Mouse (Mus musculus) limb, embryonic 13.5 days (tissue): Measurements from ENCODE around the gene Xcr1. TPM values are rescaled to one million over a fixed set of nuclear protein-coding genes. Genes with fewer than 3 reads are reported as not detected.

ENCODE experiments used
- ATAC-seq: fragments of 200-750 bp; cut with Nextera tagmentation; 2 replicates; pipeline ENCODE4 v1.8.0; 2017; ENCODE audit warnings: low read depth, moderate number of reproducible peaks, moderate TSS enrichment; ENCODE audit not compliant: low FRiP score
- H3K27ac ChIP-seq: fragments of 300-500 bp; sonication (generic); 2 replicates; pipeline ENCODE4 v1.5.1; 2015; ENCODE audit warnings: inconsistent platforms, mild to moderate bottlenecking, moderate library complexity
- H3K27me3 ChIP-seq: fragments of 300-500 bp; sonication (generic); 2 replicates; pipeline ENCODE4 v1.6.1; 2015; ENCODE audit warnings: mild to moderate bottlenecking, inconsistent platforms
- H3K36me3 ChIP-seq: fragments of 300-500 bp; sonication (generic); 2 replicates; pipeline ENCODE4 v1.6.1; 2015; ENCODE audit warnings: inconsistent platforms, mild to moderate bottlenecking, moderate library complexity
- H3K4me1 ChIP-seq: fragments of 300-500 bp; sonication (generic); 2 replicates; pipeline ENCODE4 v1.6.1; 2015; ENCODE audit warnings: inconsistent platforms
- H3K4me2 ChIP-seq: fragments of 300-500 bp; sonication (generic); replicated peaks from 2 replicates; pipeline ENCODE4 v1.6.1; 2015; ENCODE audit warnings: inconsistent platforms, mild to moderate bottlenecking, moderate library complexity
- H3K4me3 ChIP-seq: fragments of 300-500 bp; sonication (generic); 2 replicates; pipeline ENCODE4 v1.5.1; 2015; ENCODE audit warnings: moderate library complexity, mild to moderate bottlenecking, inconsistent platforms
- H3K9ac ChIP-seq: fragments of 300-500 bp; sonication (generic); 2 replicates; pipeline ENCODE4 v1.6.1; 2015; ENCODE audit warnings: mild to moderate bottlenecking, inconsistent platforms
- H3K9me3 ChIP-seq: fragments of 300-500 bp; sonication (generic); 2 replicates; pipeline ENCODE4 v1.6.1; 2016; ENCODE audit warnings: inconsistent platforms
- WGBS: fragments of 180-500 bp; shearing (Covaris S2); methylation state at CpG from one replicate; pipeline ENCODE4 v1.1.7; 2015; 5-methylcytosine and 5-hydroxymethylcytosine counted together
- polyA plus RNA-seq: library from polyadenylated mRNA; unstranded; fragments of >200 nt; fragmentation: Nextera tagmentation; extraction: Ambion mirVana; gene quantifications from 2 replicates; pipeline ENCODE4 v1.2.1, GENCODE M21; 2015

The Xcr1 gene
- not detected in 2 replicates for polyA plus RNA-seq

- H3K4me2 ChIP-seq, result no peak within 1 kb of the TSS
- 75% methylated on average over 9 of the region's 9 CpGs for WGBS
- no peaks in the 10 kb centered on the region for H3K4me1 ChIP-seq
- no peak within 1 kb of the TSS for H3K9ac ChIP-seq
- H3K4me3 ChIP-seq, result no peak within 1 kb of the TSS
- H3K9me3 ChIP-seq, result no peaks in the 10 kb centered on the region
- no peaks in the 10 kb centered on the region for H3K27me3 ChIP-seq
- no peaks in the 10 kb centered on the region for H3K36me3 ChIP-seq
- ATAC-seq, result no peak
- H3K27ac ChIP-seq, result no peak within 1 kb of the TSS
Measured at GRCm38 (mm10) chr9:123861929-123862328, at the start of gene Xcr1. Xcr1 (minus strand) TSS chr9:123862029.

DNA sequence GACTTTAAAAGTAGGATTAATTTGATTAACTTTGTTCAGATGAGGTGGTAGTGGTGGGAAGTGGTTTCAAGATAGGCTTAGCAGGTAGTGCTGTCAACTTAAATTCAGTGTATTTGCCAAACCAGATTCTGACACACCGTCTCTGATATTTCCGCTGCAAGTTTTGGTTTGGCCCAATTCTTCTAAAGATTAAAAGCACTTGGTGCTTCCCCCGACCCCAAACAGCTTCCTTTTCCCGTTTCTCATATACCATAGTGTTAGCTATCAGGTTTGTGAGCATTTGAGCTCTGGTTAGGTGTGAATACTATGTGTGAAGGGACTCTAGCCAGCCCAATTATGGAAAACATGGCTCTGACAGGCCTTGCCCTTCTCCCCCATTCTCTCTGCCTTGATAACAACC, 10.2 kb upstream of the Xcr1 start:
- 72% methylated on average over 4 of the region's 4 CpGs for WGBS
- ATAC-seq, result no peak

DNA sequence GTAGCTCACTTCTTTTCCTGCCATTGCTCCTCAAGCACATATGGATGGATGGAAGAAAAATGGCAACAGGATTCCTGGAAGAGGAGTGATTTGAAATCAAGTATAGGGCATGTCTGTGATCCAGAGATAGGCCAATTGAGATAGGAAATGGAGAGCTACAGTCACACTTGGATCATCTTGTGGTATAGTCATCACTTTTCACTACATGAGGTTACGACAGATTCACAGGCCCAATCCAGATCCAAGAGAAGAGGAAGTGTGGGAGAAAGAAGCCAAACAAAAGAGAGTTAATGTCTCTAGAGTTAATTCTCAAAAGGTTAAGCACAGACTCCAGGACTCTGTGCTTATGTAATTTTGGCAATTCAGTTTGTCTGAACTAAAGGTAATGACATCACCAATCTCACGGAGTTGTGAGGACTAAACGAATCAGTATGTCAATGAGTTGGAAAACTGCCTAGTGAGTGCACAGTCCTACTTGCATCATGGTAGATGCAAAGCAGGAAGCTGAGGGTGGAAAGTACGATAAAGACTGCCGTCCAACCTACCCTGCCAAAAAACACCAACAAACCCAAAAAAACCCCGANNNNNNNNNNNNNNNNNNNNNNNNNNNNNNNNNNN, 7.4 kb upstream of the Xcr1 start:
- ATAC-seq, result no peak
- Histone ChIP-seq H3K4me1 (no peaks in the 10 kb centered on the region), H3K36me3 (no peaks in the 10 kb centered on the region), H3K4me3 (no peak overlapping the region), H3K9ac (no peak overlapping the region), H3K4me2 (no peak overlapping the region), H3K9me3 (no peaks in the 10 kb centered on the region), H3K27ac (no peak overlapping the region), H3K27me3 (no peaks in the 10 kb centered on the region)
- WGBS, result 52% methylated on average over 6 of the region's 6 CpGs

More for the DNA sequence above, 10.2 kb upstream of the Xcr1 start:
- Histone ChIP-seq H3K4me3 (no peak overlapping the region), H3K4me2 (no peak overlapping the region), H3K36me3 (no peaks in the 10 kb centered on the region), H3K9me3 (no peaks in the 10 kb centered on the region), H3K9ac (no peak overlapping the region), H3K27me3 (no peaks in the 10 kb centered on the region), H3K27ac (no peak overlapping the region), H3K4me1 (no peaks in the 10 kb centered on the region)

- H3K9me3 ChIP-seq, result no peaks in the 10 kb centered on the region
- WGBS, result 90% methylated on average over 1 of the region's 1 CpGs
- H3K4me3 ChIP-seq, result no peak overlapping the region
- no peaks in the 10 kb centered on the region for H3K27me3 ChIP-seq
- H3K4me1 ChIP-seq, result no peaks in the 10 kb centered on the region
- ATAC-seq, result no peak
- no peak overlapping the region for H3K4me2 ChIP-seq
- no peak overlapping the region for H3K27ac ChIP-seq
- H3K9ac ChIP-seq, result no peak overlapping the region
- H3K36me3 ChIP-seq, result no peaks in the 10 kb centered on the region
Measured at GRCm38 (mm10) chr9:123863641-123864040, 1.8 kb upstream of the Xcr1 start.

DNA sequence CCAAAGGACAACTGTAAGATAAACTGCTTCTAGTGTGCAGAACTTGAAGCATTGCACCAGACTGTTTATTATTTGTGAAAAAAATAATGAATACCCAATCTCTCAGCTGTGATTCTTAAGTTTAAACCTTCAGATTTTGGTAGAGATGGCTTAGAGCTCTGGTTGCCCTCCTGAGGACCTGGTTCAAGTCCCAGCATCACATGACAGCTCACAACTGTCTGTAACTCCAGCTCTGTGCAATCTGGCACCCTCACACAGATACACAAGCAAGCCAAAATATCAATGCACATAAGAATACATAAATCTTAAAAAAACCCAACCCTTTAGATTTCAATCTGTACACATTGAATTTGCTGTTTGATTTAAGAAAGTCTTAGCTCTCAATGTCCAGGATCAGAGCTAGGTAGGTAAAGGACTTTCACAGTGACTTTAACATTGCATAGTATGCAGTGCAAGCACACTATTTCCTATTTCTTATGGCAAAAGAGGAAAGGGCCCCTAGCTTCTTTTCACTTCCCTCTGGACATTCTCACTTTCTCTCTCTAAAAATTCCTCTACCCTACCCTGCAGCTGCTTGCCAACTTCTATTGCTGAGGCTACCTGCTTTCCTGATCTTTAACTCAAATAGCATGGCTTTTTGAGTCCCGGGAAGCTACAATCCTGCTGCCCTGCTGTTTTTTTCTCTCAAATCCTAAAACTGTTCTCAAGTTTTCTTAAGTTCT, 1.2 kb upstream of the Xcr1 start:
- Histone ChIP-seq H3K27ac (no peak overlapping the region), H3K9me3 (no peaks in the 10 kb centered on the region), H3K9ac (no peak overlapping the region), H3K4me1 (no peaks in the 10 kb centered on the region), H3K4me3 (no peak overlapping the region), H3K4me2 (no peak overlapping the region), H3K36me3 (no peaks in the 10 kb centered on the region), H3K27me3 (no peaks in the 10 kb centered on the region)
- ATAC-seq, result no peak
- WGBS, result 89% methylated on average over 1 of the region's 1 CpGs

GRCm38 (mm10) chr9:123856836-123857235, 5.0 kb downstream of the Xcr1 start:
- WGBS, result 93% methylated on average over 2 of the region's 2 CpGs
- Histone ChIP-seq H3K27ac (no peak overlapping the region), H3K4me3 (no peak overlapping the region), H3K4me1 (no peaks in the 10 kb centered on the region), H3K27me3 (no peaks in the 10 kb centered on the region), H3K4me2 (no peak overlapping the region), H3K9me3 (no peaks in the 10 kb centered on the region), H3K9ac (no peak overlapping the region), H3K36me3 (no peaks in the 10 kb centered on the region)
- no peak for ATAC-seq

- peak overlapping the region; percentile 34 for H3K4me3 ChIP-seq
Measured at GRCm38 (mm10) chr9:123852449-123853390, 9.1 kb downstream of the Xcr1 start.

GRCm38 (mm10) chr9:123851713-123852448, 9.9 kb downstream of the Xcr1 start, which contains the start of gene Fyco1:
Fyco1 (minus strand) TSS chr9:123851899.
- Histone ChIP-seq H3K9ac (peak within 1 kb of the TSS; percentile 85), H3K4me2 (peak within 1 kb of the TSS; percentile 77), H3K27me3 (no peaks in the 10 kb centered on the region), H3K27ac (peak within 1 kb of the TSS; percentile 95), H3K9me3 (no peaks in the 10 kb centered on the region), H3K4me3 (peak within 1 kb of the TSS; percentile 69), H3K36me3 (no peaks in the 10 kb centered on the region), H3K4me1 (peaks cover 12% of the 10 kb centered on the region)
- peak; percentile 97 for ATAC-seq
- WGBS, result under 1% methylated on average over 47 of the region's 47 CpGs

More at GRCm38 (mm10) chr9:123852449-123853390, 9.1 kb downstream of the Xcr1 start:
- Histone ChIP-seq H3K36me3 (no peaks in the 10 kb centered on the region), H3K4me1 (peaks cover 12% of the 10 kb centered on the region), H3K27ac (no peak overlapping the region), H3K9ac (0 out of 2 replicates have a peak overlapping the region, but pooled peaks have one; percentile 27), H3K27me3 (no peaks in the 10 kb centered on the region), H3K4me2 (peak overlapping the region; percentile 63), H3K9me3 (no peaks in the 10 kb centered on the region)
- no peak for ATAC-seq
- WGBS, result 68% methylated on average over 5 of the region's 5 CpGs

DNA sequence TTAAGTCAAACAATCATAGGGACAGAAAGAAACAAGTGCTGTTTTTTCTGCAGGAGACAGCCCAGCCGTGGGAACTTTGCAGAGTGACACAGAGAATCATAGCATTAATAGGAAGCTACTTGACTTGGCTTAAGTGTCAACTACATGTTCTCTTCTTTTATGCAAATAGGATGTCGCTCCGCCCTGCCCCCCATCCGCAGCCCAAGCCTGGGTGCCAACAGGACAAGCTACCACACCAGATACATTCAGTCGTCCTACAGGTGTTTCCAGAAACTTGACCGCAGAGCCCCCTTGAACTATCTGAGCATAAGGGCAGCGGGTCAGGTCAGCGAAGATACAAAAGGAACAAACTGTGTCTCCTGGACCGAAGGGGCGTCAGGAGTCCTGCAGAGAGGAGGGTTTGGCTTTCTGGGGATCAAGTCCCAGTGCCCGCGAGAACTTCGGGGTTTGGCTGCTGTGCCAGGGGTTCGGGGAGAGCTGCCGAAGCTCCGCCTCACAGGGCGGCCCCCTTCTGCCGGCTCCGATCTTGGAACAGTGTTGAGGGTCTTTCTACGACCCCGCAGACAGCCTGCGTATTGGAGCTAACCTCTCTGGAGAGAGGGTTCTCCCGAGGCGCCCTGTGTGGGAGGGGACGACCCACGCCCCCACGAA, 10.6 kb downstream of the Xcr1 start:
- H3K36me3 ChIP-seq, result no peaks in the 10 kb centered on the region
- H3K9ac ChIP-seq, result peak overlapping the region; percentile 85
- peak overlapping the region; percentile 77 for H3K4me2 ChIP-seq
- peak; percentile 83 for ATAC-seq
- H3K4me1 ChIP-seq, result peaks cover 12% of the 10 kb centered on the region
- under 1% methylated on average over 27 of the region's 27 CpGs for WGBS
- H3K27me3 ChIP-seq, result no peaks in the 10 kb centered on the region
- peak overlapping the region; percentile 69 for H3K4me3 ChIP-seq
- no peaks in the 10 kb centered on the region for H3K9me3 ChIP-seq
- peak overlapping the region; percentile 95 for H3K27ac ChIP-seq

- H3K4me2 ChIP-seq, result peak overlapping the region; percentile 77
- peak overlapping the region; percentile 85 for H3K9ac ChIP-seq
- H3K27ac ChIP-seq, result peak overlapping the region; percentile 95; the same call in 1 of the 2 replicates
- ATAC-seq, result no peak
- H3K9me3 ChIP-seq, result no peaks in the 10 kb centered on the region
- no peaks in the 10 kb centered on the region for H3K27me3 ChIP-seq
- H3K4me3 ChIP-seq, result peak overlapping the region; percentile 69
- H3K4me1 ChIP-seq, result peaks cover 12% of the 10 kb centered on the region
- H3K36me3 ChIP-seq, result no peaks in the 10 kb centered on the region
- 4% methylated on average over 2 of the region's 2 CpGs for WGBS
Measured at GRCm38 (mm10) chr9:123850705-123851061, 11.1 kb downstream of the Xcr1 start.
